Mouse (Mus musculus) spleen, adult 2 months (tissue): ENCODE measurements around the gene Nav2.

Source experiments
- CTCF ChIP-seq: fragments of 200-500 bp; IDR thresholded peaks from 2 replicates; pipeline ENCODE4 v1.5.1; 2011; ENCODE audit warnings: mild to moderate bottlenecking, inconsistent platforms; ENCODE audit not compliant: insufficient read depth, insufficient read length, insufficient replicate concordance; ENCODE audit errors: extremely low read depth
- POLR2A ChIP-seq: fragments of 200-500 bp; IDR thresholded peaks from 2 replicates; pipeline ENCODE4 v1.6.1; 2011; ENCODE audit warnings: low read depth, low read length, inconsistent platforms

DNA sequence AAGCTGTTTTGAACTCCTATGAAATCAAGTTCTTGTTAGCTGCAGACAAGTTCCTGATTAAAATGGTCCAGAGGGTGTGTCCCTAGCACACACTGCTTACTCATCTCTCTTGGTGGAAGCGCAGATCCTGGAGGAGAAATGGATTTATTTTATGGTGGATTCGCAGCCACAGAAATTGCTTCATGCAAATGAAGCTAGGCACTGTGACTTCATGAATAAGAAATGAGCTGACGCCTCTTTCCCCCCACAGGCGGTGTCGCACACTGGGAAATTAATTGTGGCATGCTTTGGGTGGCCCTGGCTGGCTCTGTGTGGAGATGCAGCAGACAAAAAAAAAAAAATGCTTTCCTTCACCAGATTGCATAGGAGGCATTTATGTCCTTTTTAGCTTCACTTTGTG, 170.4 kb downstream of the Nav2 start:
- TF ChIP-seq CTCF = no peak
- no peak for TF ChIP-seq POLR2A
